Mouse (Mus musculus) cerebellum, adult 2 months (tissue): ENCODE results near the gene Slc22a12.

ENCODE experiments used
- CTCF ChIP-seq: fragments of 200-500 bp; IDR thresholded peaks from 2 replicates; pipeline ENCODE4 v1.5.1; 2011; ENCODE audit warnings: low read depth, mild to moderate bottlenecking, control low read depth, low read length, moderate library complexity, borderline replicate concordance; ENCODE audit not compliant: insufficient read depth
- POLR2A ChIP-seq: fragments of 200-500 bp; IDR thresholded peaks from 2 replicates; pipeline ENCODE4 v1.6.1; 2011; ENCODE audit warnings: low read length, control low read depth, borderline replicate concordance; ENCODE audit not compliant: insufficient read depth

DNA sequence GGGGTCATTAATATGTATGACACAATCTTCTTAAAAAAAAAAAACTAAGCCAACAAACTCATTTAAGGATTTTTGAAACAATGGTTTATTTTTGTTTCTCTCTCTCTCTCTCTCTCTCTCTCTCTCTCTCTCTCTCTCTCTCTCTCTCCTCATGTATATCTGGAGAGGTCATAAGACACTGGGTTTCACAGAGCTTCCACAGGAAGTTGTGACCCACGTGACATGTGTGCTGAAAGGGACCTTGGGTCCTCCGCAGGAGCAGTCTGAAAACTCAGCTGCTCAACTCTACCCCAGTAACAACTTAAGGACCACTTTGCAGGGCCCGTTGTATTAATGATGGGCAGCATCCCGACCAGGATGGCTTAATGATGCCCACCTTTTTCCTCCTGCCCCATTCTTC, 8.4 kb upstream of the Slc22a12 start:
- TF ChIP-seq CTCF (no peak), POLR2A (no peak)
